Mouse (Mus musculus): ENCODE measurements at regions not wholly inside any gene's neighbourhood (a gene's known extent, or its start where the extent isn't known, plus 50 kb on each side); places are given as distances from the start of the nearest gene placed in this dataset.

- DNase-seq (ENCODE audit: low spot score) = peak; percentile 8
Measured at GRCm38 (mm10) chr13:26714056-26714455, 55.9 kb downstream of the Hdgfl1 start.

- DNase-seq (ENCODE audit: low spot score) = no peak
Measured at GRCm38 (mm10) chr13:26699062-26699684, 70.8 kb downstream of the Hdgfl1 start.

GRCm38 (mm10) chr13:26659471-26659870 is 110.5 kb downstream of the Hdgfl1 start:
- no peak for DNase-seq (ENCODE audit: low spot score)

- peak; percentile 0 for DNase-seq (ENCODE audit: low spot score)
Measured at GRCm38 (mm10) chr13:26657010-26657611, 112.9 kb downstream of the Hdgfl1 start.
